Mouse (Mus musculus) small intestine, adult 2 months (tissue): ENCODE measurements around the gene Ankrd13b.

Source experiments
- CTCF ChIP-seq: fragments of 200-500 bp; IDR thresholded peaks from 2 replicates; pipeline ENCODE4 v1.5.1; 2012; ENCODE audit warnings: low read depth, mild to moderate bottlenecking, control low read depth, inconsistent platforms, low read length, moderate library complexity, mixed read lengths; ENCODE audit not compliant: insufficient replicate concordance, insufficient read length; ENCODE audit errors: extremely low read depth
- POLR2A ChIP-seq: fragments of 200-500 bp; IDR thresholded peaks from 2 replicates; pipeline ENCODE4 v1.6.1; 2012; ENCODE audit warnings: low read depth, mild to moderate bottlenecking, control low read depth, inconsistent platforms, low read length, moderate library complexity

GRCm38 (mm10) chr11:77501971-77502370 is 12.5 kb upstream of the Ankrd13b start:
- TF ChIP-seq CTCF = no peak
- no peak for TF ChIP-seq POLR2A
